Mouse (Mus musculus): ENCODE results near the gene Lst1. TPM values are rescaled to one million over a fixed set of nuclear protein-coding genes. Genes with fewer than 3 reads are reported as not detected.

Lst1 gene
- polyA plus RNA-seq, 1 experiment, result 3.5 TPM

DNA sequence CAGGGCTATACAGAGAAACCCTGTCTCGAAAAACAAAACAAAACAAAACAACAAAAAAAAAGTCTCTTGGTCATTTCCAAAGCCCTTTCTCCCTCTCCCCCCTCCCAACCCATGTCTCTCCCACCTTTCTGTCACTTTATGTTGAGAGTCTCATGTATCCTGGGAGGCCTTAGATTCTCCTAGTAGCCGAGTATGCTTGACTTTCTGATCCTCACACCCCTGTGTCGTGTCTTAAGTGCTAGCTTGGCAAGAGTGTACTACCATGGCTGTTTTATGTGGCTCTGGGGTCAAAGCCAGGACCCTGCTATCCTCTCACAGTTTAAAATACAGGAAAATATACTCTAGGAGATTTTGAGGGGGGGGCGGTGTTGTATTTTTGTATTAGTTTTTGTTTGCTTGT lies 894 bp downstream of the Lst1 start:
- no peak overlapping the region for H3K27ac ChIP-seq (ENCODE audit: insufficient read depth, low read length)
- no peak overlapping the region for H3K4me3 ChIP-seq (ENCODE audit: insufficient read depth, low read length)
- no peaks in the 10 kb centered on the region for H3K4me1 ChIP-seq (ENCODE audit: control insufficient read depth, insufficient read depth, low read length)
- TF ChIP-seq POLR2A (IDR thresholded peaks at IDR 0.05; ENCODE audit: low read depth, low read length), result no peak
- TF ChIP-seq CTCF (IDR thresholded peaks at IDR 0.05; ENCODE audit: borderline replicate concordance, insufficient read depth, low read length), result no peak

GRCm38 (mm10) chr17:35186681-35187080 lies 1.6 kb downstream of the Lst1 start:
- H3K4me1 ChIP-seq (ENCODE audit: control insufficient read depth, insufficient read depth, low read length), result no peaks in the 10 kb centered on the region
- no peak overlapping the region for H3K4me3 ChIP-seq (ENCODE audit: insufficient read depth, low read length)
- TF ChIP-seq CTCF (IDR thresholded peaks at IDR 0.05; ENCODE audit: borderline replicate concordance, insufficient read depth, low read length) (no peak), POLR2A (IDR thresholded peaks at IDR 0.05; ENCODE audit: low read depth, low read length) (peak; percentile 27; the same call in 1 of the 2 replicates)
- no peak overlapping the region for H3K27ac ChIP-seq (ENCODE audit: insufficient read depth, low read length)

DNA sequence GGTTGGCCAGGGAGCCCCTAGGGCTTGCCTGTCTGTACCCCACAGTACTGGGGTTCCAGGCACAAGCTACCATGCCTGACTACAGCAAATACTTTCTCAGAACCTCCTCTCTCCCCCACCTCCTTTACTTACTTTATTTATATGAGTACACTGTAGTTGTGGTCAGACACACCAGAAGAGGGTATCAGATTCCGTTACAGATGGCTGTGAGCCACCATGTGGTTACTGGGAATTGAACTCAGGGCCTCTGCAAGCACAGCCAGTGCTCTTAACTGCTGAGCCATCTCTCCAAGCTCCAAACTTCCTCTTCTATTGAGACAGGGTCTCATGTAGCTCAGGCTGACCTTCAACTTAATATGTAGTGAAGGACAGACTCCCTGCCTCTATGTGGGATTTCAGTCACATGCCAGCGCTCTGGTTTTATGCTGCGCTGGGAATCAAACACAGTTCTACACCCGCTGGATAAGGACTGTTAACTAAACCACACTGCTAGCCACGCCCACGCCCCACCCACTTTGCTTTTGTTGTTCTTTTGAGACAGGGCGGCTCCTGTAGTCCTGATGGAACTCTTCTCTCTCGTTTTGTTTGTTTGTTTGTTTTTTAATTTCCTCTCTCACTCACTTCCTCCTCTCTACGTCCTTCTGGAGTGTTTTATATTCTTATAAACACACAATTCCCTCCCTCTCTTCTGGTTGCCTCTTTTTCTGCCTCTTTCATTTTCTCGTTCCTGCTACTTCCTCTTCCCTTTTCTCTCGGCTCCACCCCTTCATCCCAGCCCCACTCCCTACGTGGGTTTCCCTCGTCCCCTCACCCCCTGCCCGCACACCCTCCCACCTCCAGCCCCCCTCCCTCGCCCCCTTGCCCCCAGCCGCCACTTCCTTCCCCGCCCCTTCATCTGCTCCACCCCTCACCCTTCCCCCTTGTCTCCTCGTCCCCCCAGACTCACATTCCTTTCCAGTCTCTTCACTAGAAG lies 2.3 kb downstream of the Lst1 start:
- Histone ChIP-seq H3K4me3 (ENCODE audit: insufficient read depth, low read length) (peak overlapping the region; percentile 37), H3K27ac (ENCODE audit: insufficient read depth, low read length) (no peak overlapping the region), H3K4me1 (ENCODE audit: control insufficient read depth, insufficient read depth, low read length) (no peaks in the 10 kb centered on the region)
- TF ChIP-seq CTCF (IDR thresholded peaks at IDR 0.05; ENCODE audit: borderline replicate concordance, insufficient read depth, low read length), result no peak
- TF ChIP-seq POLR2A (IDR thresholded peaks at IDR 0.05; ENCODE audit: low read depth, low read length), result peak; percentile 30; the same call in 1 of the 2 replicates

- no peak overlapping the region for H3K27ac ChIP-seq (ENCODE audit: insufficient read depth, low read length)
- no peaks in the 10 kb centered on the region for H3K4me1 ChIP-seq (ENCODE audit: control insufficient read depth, insufficient read depth, low read length)
- H3K4me3 ChIP-seq (ENCODE audit: insufficient read depth, low read length), result no peak overlapping the region
- TF ChIP-seq POLR2A (IDR thresholded peaks at IDR 0.05; ENCODE audit: low read depth, low read length) (no peak), CTCF (IDR thresholded peaks at IDR 0.05; ENCODE audit: borderline replicate concordance, insufficient read depth, low read length) (no peak)
Observed at GRCm38 (mm10) chr17:35180093-35180492, 8.1 kb downstream of the Lst1 start.

DNA sequence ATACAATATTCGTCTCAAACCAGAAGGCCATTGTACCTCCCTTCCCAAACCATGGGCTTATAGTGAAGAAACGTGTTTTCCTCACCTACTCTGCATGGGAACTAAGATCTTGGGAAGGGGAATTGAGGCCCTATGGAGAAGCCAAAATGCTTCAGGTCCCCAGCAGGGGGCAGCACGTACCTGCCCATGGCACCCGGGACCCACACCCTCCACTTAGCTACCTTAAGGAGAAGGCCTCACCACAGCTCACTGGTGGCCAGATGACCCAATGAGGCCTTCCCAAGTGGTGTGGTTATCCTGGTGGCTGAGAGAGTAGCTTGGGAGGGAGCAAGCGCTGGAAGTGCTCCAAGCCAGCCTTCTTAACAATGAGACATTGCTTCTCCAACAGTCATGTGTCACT lies 9.7 kb downstream of the Lst1 start:
- peak; percentile 81 for TF ChIP-seq CTCF (IDR thresholded peaks at IDR 0.05; ENCODE audit: borderline replicate concordance, insufficient read depth, low read length)
- no peak for TF ChIP-seq POLR2A (IDR thresholded peaks at IDR 0.05; ENCODE audit: low read depth, low read length)
- Histone ChIP-seq H3K4me1 (ENCODE audit: control insufficient read depth, insufficient read depth, low read length) (peaks cover 3% of the 10 kb centered on the region; the same call in 1 of the 2 replicates), H3K27ac (ENCODE audit: insufficient read depth, low read length) (no peak overlapping the region), H3K4me3 (ENCODE audit: insufficient read depth, low read length) (no peak overlapping the region)

- H3K4me1 ChIP-seq (ENCODE audit: control insufficient read depth, insufficient read depth, low read length), result peaks cover 3% of the 10 kb centered on the region; the same call in 1 of the 2 replicates
- TF ChIP-seq CTCF (IDR thresholded peaks at IDR 0.05; ENCODE audit: borderline replicate concordance, insufficient read depth, low read length) (no peak), POLR2A (IDR thresholded peaks at IDR 0.05; ENCODE audit: low read depth, low read length) (no peak)
- H3K4me3 ChIP-seq (ENCODE audit: insufficient read depth, low read length), result no peak within 1 kb of the TSS
- H3K27ac ChIP-seq (ENCODE audit: insufficient read depth, low read length), result no peak within 1 kb of the TSS
Observed at GRCm38 (mm10) chr17:35175968-35176367, 12.3 kb downstream of the Lst1 start, which contains the start of gene Aif1. Aif1 (minus strand) TSS chr17:35176068.

GRCm38 (mm10) chr17:35175382-35175781 lies 12.9 kb downstream of the Lst1 start:
- TF ChIP-seq CTCF (IDR thresholded peaks at IDR 0.05; ENCODE audit: borderline replicate concordance, insufficient read depth, low read length), result no peak
- no peak for TF ChIP-seq POLR2A (IDR thresholded peaks at IDR 0.05; ENCODE audit: low read depth, low read length)
- H3K4me3 ChIP-seq (ENCODE audit: insufficient read depth, low read length), result no peak overlapping the region
- H3K4me1 ChIP-seq (ENCODE audit: control insufficient read depth, insufficient read depth, low read length), result peaks cover 3% of the 10 kb centered on the region; the same call in 1 of the 2 replicates
- no peak overlapping the region for H3K27ac ChIP-seq (ENCODE audit: insufficient read depth, low read length)

DNA sequence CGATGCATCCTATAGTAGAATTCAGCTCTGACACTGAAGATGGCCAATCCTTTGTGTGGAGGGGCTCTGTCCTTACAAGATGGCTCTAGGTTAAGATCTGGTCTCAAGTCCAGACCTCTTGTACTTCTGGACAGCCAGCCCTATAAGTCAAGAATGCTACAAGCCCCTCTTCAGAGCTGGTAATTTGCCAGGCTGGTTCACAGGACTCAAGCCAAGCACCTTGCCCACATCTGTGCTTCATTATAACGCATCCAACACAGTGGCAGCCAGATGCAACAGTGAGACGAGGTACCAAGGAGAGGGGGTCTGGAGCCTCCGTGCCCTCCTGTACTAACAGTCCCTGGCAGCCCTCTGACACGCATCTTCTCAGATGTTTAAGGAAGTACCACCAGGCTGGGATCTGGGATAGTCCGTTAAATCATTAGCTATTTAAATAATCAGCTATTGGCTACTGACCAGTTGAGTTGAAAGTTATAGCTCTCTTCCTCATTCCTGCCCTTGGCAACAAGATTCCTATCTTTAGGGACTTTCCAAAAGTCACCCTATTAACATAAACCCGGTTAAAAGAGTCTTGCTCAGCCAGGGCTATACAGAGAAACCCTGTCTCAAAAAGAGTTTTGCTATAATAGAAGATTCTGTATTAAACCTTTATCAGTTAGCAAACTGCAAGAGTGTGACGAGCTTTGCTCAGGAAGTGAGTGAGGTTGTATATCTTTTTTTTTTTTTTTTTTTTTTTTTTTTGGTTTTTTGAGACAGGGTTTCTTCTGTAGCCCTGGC lies 13.8 kb downstream of the Lst1 start:
- H3K27ac ChIP-seq (ENCODE audit: insufficient read depth, low read length), result no peak overlapping the region
- TF ChIP-seq POLR2A (IDR thresholded peaks at IDR 0.05; ENCODE audit: low read depth, low read length) (no peak), CTCF (IDR thresholded peaks at IDR 0.05; ENCODE audit: borderline replicate concordance, insufficient read depth, low read length) (no peak)
- H3K4me3 ChIP-seq (ENCODE audit: insufficient read depth, low read length), result no peak overlapping the region
- peaks cover 3% of the 10 kb centered on the region; the same call in 1 of the 2 replicates for H3K4me1 ChIP-seq (ENCODE audit: control insufficient read depth, insufficient read depth, low read length)

GRCm38 (mm10) chr17:35173329-35173728 lies 14.9 kb downstream of the Lst1 start:
- H3K4me3 ChIP-seq (ENCODE audit: insufficient read depth, low read length), result no peak overlapping the region
- no peak overlapping the region for H3K27ac ChIP-seq (ENCODE audit: insufficient read depth, low read length)
- peaks cover 3% of the 10 kb centered on the region; the same call in 1 of the 2 replicates for H3K4me1 ChIP-seq (ENCODE audit: control insufficient read depth, insufficient read depth, low read length)
- no peak for TF ChIP-seq CTCF (IDR thresholded peaks at IDR 0.05; ENCODE audit: borderline replicate concordance, insufficient read depth, low read length)
- TF ChIP-seq POLR2A (IDR thresholded peaks at IDR 0.05; ENCODE audit: low read depth, low read length), result no peak

Data from embryonic fibroblast, embryonic 13.5 days (primary cell).